Mouse (Mus musculus) c-Kit-positive CD71-positive TER-119-negative erythroid progenitor cells, embryonic 14.5 days (primary cell): ENCODE results near the gene Dnaja3.
"Not testable (repeated sequence)": the region's sequence is repeated elsewhere in the genome, so short reads cannot be mapped to it uniquely, and the experiment has no call there.

ENCODE experiments used
- DNase-seq: peaks from one replicate; pipeline ENCODE4 v3.0.0-alpha.2; 2013; ENCODE audit warnings: low read depth

Dnaja3 gene

GRCm38 (mm10) chr16:4670317-4670716, 30.5 kb downstream of the Dnaja3 start:
- DNase-seq = no peak

- DNase-seq = no peak
These were observed 34.3 kb downstream of the Dnaja3 start for GRCm38 (mm10) chr16:4674091-4674490.

GRCm38 (mm10) chr16:4676836-4677235, 37.0 kb downstream of the Dnaja3 start:
- no peak for DNase-seq

- no peak for DNase-seq
These were observed 38.3 kb downstream of the Dnaja3 start for GRCm38 (mm10) chr16:4678080-4678479.

GRCm38 (mm10) chr16:4679121-4680018, 39.6 kb downstream of the Dnaja3 start, which contains the start of gene Coro7:
Coro7 (minus strand) TSS chr16:4679777.
- DNase-seq = peak; percentile 92

GRCm38 (mm10) chr16:4680922-4681455, 41.2 kb downstream of the Dnaja3 start:
- not testable (repeated sequence) for DNase-seq

GRCm38 (mm10) chr16:4682628-4683179, 42.9 kb downstream of the Dnaja3 start:
- DNase-seq = no peak

GRCm38 (mm10) chr16:4683193-4683580, 43.4 kb downstream of the Dnaja3 start:
- peak; percentile 68 for DNase-seq

GRCm38 (mm10) chr16:4683581-4684456, 44.0 kb downstream of the Dnaja3 start:
- DNase-seq = peak; percentile 90

- DNase-seq = peak; percentile 44
These were observed 44.6 kb downstream of the Dnaja3 start for GRCm38 (mm10) chr16:4684457-4684791.

GRCm38 (mm10) chr16:4689371-4689770, 49.6 kb downstream of the Dnaja3 start:
- DNase-seq = not testable (repeated sequence)

- DNase-seq = no peak
These were observed 61.4 kb downstream of the Dnaja3 start for GRCm38 (mm10) chr16:4701211-4701610.

- DNase-seq = no peak
These were observed 62.9 kb downstream of the Dnaja3 start for GRCm38 (mm10) chr16:4702646-4703045.

GRCm38 (mm10) chr16:4705541-4705940, 65.8 kb downstream of the Dnaja3 start:
- no peak for DNase-seq

GRCm38 (mm10) chr16:4711173-4711572, 71.4 kb downstream of the Dnaja3 start:
- no peak for DNase-seq

GRCm38 (mm10) chr16:4713861-4714710, 74.3 kb downstream of the Dnaja3 start:
- DNase-seq = no peak

GRCm38 (mm10) chr16:4717866-4718265, 78.1 kb downstream of the Dnaja3 start:
- no peak for DNase-seq

- DNase-seq = peak; percentile 70
These were observed 79.1 kb downstream of the Dnaja3 start, which contains the start of gene Nmral1 for GRCm38 (mm10) chr16:4718753-4719518. Nmral1 (minus strand) TSS chr16:4719356.

GRCm38 (mm10) chr16:4722128-4722914, 82.5 kb downstream of the Dnaja3 start:
- no peak for DNase-seq

- DNase-seq = no peak
These were observed 83.1 kb downstream of the Dnaja3 start for GRCm38 (mm10) chr16:4722915-4723209.
